Mouse (Mus musculus) thymus, adult 2 months (tissue): ENCODE measurements at regions not wholly inside any gene's neighbourhood (a gene's known extent, or its start where the extent isn't known, plus 50 kb on each side); places are given as distances from the start of the nearest gene placed in this dataset.

Source experiments
- CTCF ChIP-seq: fragments of 200-500 bp; IDR thresholded peaks from 2 replicates; pipeline ENCODE4 v1.5.1; 2012; ENCODE audit warnings: mild to moderate bottlenecking, control low read depth, low read length, moderate library complexity, borderline replicate concordance; ENCODE audit not compliant: control insufficient read depth, poor library complexity, insufficient read depth; ENCODE audit errors: extremely low read depth
- POLR2A ChIP-seq: fragments of 200-500 bp; IDR thresholded peaks from 2 replicates; pipeline ENCODE4 v1.6.1; 2012; ENCODE audit warnings: mild to moderate bottlenecking, low read length, control low read depth, moderate library complexity; ENCODE audit not compliant: control insufficient read depth, poor library complexity, insufficient read depth; ENCODE audit errors: extremely low read depth

DNA sequence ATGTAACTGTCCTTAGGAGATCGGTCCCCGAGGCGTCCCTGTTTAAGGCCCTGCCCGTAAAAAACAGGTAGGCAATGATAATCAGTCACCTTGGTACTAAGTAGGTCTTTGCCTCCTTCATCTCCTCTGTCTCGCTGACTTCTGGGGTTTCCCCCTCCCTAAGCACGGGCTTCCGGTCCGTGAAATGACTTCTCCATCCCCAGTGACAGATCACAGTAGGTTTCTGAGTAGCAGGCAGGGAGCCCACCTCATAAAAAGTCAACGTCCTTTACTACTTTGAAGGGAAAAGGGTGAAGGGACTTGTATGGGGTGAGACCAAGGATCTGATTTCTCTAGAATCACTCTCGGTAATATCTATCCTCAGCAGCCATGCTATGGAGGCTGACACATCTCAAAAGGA lies 213.0 kb downstream of the Srbd1 start:
- no peak for TF ChIP-seq CTCF
- TF ChIP-seq POLR2A = no peak
